Mouse (Mus musculus) limb, embryonic 11.5 days (tissue): ENCODE measurements around the gene Acot10. TPM values are rescaled to one million over a fixed set of nuclear protein-coding genes. Genes with fewer than 3 reads are reported as not detected.
"Not testable (repeated sequence)": the region's sequence is repeated elsewhere in the genome, so short reads cannot be mapped to it uniquely, and the experiment has no call there.

Experiments used
- ATAC-seq: fragments of 200-750 bp; cut with Nextera tagmentation; 2 replicates; pipeline ENCODE4 v1.8.0; 2017; ENCODE audit warnings: low read depth; ENCODE audit not compliant: insufficient number of reproducible peaks, low FRiP score, low TSS enrichment
- DNase-seq: peaks from one replicate; pipeline ENCODE4 v3.0.0-alpha.2; 2015; ENCODE audit warnings: low spot score
- H3K27ac ChIP-seq: fragments of 300-500 bp; sonication (generic); replicated peaks from 2 replicates; pipeline ENCODE4 v1.5.1; 2014; ENCODE audit warnings: low read depth, mild to moderate bottlenecking, low read length
- H3K27me3 ChIP-seq: fragments of 300-500 bp; sonication (generic); 2 replicates; pipeline ENCODE4 v1.6.1; 2014; ENCODE audit warnings: mild to moderate bottlenecking, low read length, mixed read lengths; ENCODE audit not compliant: control insufficient read depth, insufficient read depth
- H3K36me3 ChIP-seq: fragments of 300-500 bp; sonication (generic); 2 replicates; pipeline ENCODE4 v1.6.1; 2014; ENCODE audit warnings: mild to moderate bottlenecking, low read length, moderate library complexity, mixed read lengths; ENCODE audit not compliant: control insufficient read depth, insufficient read depth
- H3K4me1 ChIP-seq: fragments of 300-500 bp; sonication (generic); 2 replicates; pipeline ENCODE4 v1.6.1; 2014; ENCODE audit warnings: low read length, mixed read lengths; ENCODE audit not compliant: control insufficient read depth, insufficient read depth
- H3K4me2 ChIP-seq: fragments of 300-500 bp; sonication (generic); 2 replicates; pipeline ENCODE4 v1.6.1; 2014; ENCODE audit warnings: low read depth, mild to moderate bottlenecking, moderate library complexity; ENCODE audit not compliant: severe bottlenecking
- H3K4me3 ChIP-seq: fragments of 300-500 bp; sonication (generic); 2 replicates; pipeline ENCODE4 v1.5.1; 2014; ENCODE audit warnings: low read depth, low read length
- H3K9ac ChIP-seq: fragments of 300-500 bp; sonication (generic); 2 replicates; pipeline ENCODE4 v1.6.1; 2014; ENCODE audit warnings: mild to moderate bottlenecking, low read length
- H3K9me3 ChIP-seq: fragments of 300-500 bp; sonication (generic); 2 replicates; pipeline ENCODE4 v1.6.1; 2016; ENCODE audit warnings: low read length; ENCODE audit not compliant: control insufficient read depth
- WGBS: fragments of 180-500 bp; shearing (Covaris S2); extraction: QIAGEN DNeasy Blood & Tissue Kit; methylation state at CpG from one replicate; pipeline ENCODE4 v1.1.7; 2014; 5-methylcytosine and 5-hydroxymethylcytosine counted together
- polyA plus RNA-seq: library from polyadenylated mRNA; unstranded; fragments of >200 nt; fragmentation: Nextera tagmentation; extraction: Ambion mirVana; gene quantifications from 2 replicates; pipeline ENCODE4 v1.2.1, GENCODE M21; 2014

Gene Acot10
- polyA plus RNA-seq, result not detected in 2 replicates

GRCm38 (mm10) chr15:20666650-20667049, at the start of gene Acot10:
Acot10 (minus strand) TSS chr15:20666750.
- no peaks in the 10 kb centered on the region for H3K27me3 ChIP-seq
- no peak within 1 kb of the TSS for H3K27ac ChIP-seq
- H3K4me2 ChIP-seq, result no peak within 1 kb of the TSS
- no peaks in the 10 kb centered on the region for H3K9me3 ChIP-seq
- WGBS, result 91% methylated on average over 10 of the region's 10 CpGs
- H3K9ac ChIP-seq, result no peak within 1 kb of the TSS
- H3K36me3 ChIP-seq, result no peaks in the 10 kb centered on the region
- DNase-seq, result no peak
- H3K4me3 ChIP-seq, result no peak within 1 kb of the TSS
- no peak for ATAC-seq
- H3K4me1 ChIP-seq, result no peaks in the 10 kb centered on the region

DNA sequence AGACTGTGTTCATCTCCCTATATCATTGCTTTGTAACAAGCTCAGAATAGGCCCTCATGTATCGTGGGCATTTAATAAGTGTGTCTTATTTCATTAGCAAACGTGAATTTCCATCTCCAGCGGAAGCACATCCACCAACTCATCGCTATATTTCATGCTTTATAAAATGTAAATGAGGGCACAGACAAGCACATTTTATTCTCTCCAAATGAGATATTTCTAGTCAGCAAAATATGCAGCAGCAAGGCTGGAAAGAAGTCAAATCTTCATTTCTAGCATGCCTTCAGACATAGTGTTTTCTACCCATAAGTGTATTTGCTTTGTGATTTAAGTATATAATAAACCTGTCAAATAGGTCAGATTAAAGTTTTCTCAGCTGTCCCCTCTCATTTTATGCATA, 45.3 kb upstream of the Acot10 start:
- DNase-seq, result no peak
- no peak overlapping the region for H3K27ac ChIP-seq
- no peak overlapping the region for H3K4me3 ChIP-seq
- no peaks in the 10 kb centered on the region for H3K27me3 ChIP-seq
- H3K9ac ChIP-seq, result no peak overlapping the region
- ATAC-seq, result no peak
- H3K4me1 ChIP-seq, result no peaks in the 10 kb centered on the region
- no peaks in the 10 kb centered on the region for H3K9me3 ChIP-seq
- WGBS, result 89% methylated on average over 4 of the region's 4 CpGs
- no peak overlapping the region for H3K4me2 ChIP-seq
- H3K36me3 ChIP-seq, result no peaks in the 10 kb centered on the region

DNA sequence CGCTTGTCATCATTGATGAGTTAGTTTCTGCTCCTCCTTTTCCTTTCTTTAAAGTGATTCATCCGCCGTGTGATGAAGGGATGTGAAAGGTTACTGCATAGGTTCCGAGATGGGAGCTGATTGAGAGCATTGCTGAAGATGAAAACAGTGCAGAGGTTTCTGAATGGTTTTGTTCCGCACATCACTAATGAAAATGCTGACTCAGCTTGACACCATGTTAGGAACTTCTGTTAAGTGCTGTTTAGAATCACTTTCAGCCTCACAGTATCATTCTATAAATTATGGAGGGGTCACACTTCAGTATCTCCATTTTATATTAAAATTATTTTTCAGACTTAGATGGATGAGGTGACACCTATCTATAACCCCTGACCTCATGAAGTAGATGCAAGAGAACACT, 29.7 kb upstream of the Acot10 start:
- 88% methylated on average over 5 of the region's 5 CpGs for WGBS
- DNase-seq, result no peak
- H3K27me3 ChIP-seq, result no peaks in the 10 kb centered on the region
- H3K4me2 ChIP-seq, result no peak overlapping the region
- no peak overlapping the region for H3K9ac ChIP-seq
- H3K36me3 ChIP-seq, result no peaks in the 10 kb centered on the region
- no peaks in the 10 kb centered on the region for H3K9me3 ChIP-seq
- H3K27ac ChIP-seq, result no peak overlapping the region
- no peak for ATAC-seq
- H3K4me1 ChIP-seq, result no peaks in the 10 kb centered on the region
- no peak overlapping the region for H3K4me3 ChIP-seq

DNA sequence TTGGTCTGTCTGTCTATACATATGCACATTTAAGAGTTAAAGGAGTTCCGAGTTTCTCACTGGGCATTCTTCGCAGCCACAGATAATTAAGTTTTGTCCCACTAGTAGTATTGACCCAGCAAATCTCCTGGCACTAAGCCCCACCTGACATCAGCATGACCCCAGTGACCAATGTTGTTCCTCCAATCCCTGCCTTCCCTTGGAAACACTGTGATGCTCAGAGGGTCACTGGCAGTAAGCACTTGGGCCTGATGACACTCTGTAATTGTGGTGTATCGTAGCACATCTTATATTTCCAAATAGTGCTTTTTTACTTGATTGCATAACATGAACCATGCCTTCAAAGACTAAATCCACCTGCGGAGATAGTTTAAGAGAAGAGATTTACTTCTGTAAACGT, 17.6 kb upstream of the Acot10 start:
- no peaks in the 10 kb centered on the region for H3K4me1 ChIP-seq
- H3K27me3 ChIP-seq, result no peaks in the 10 kb centered on the region
- DNase-seq (no peak), ATAC-seq (no peak)
- 83% methylated on average over 5 of the region's 5 CpGs for WGBS
- no peaks in the 10 kb centered on the region for H3K9me3 ChIP-seq
- H3K27ac ChIP-seq, result no peak overlapping the region
- H3K9ac ChIP-seq, result no peak overlapping the region
- no peak overlapping the region for H3K4me2 ChIP-seq
- H3K4me3 ChIP-seq, result no peak overlapping the region
- H3K36me3 ChIP-seq, result no peaks in the 10 kb centered on the region

GRCm38 (mm10) chr15:20682719-20683118, 16.2 kb upstream of the Acot10 start:
- Histone ChIP-seq H3K36me3 (no peaks in the 10 kb centered on the region), H3K4me1 (no peaks in the 10 kb centered on the region), H3K27me3 (no peaks in the 10 kb centered on the region), H3K4me3 (no peak overlapping the region), H3K27ac (no peak overlapping the region), H3K9me3 (no peaks in the 10 kb centered on the region), H3K9ac (no peak overlapping the region), H3K4me2 (no peak overlapping the region)
- ATAC-seq (no peak), DNase-seq (no peak)
- 80% methylated on average over 2 of the region's 2 CpGs for WGBS

GRCm38 (mm10) chr15:20669507-20669906, 3.0 kb upstream of the Acot10 start:
- not testable (repeated sequence) for H3K27ac ChIP-seq, H3K4me2 ChIP-seq, H3K36me3 ChIP-seq, H3K4me1 ChIP-seq, H3K27me3 ChIP-seq, H3K4me3 ChIP-seq, H3K9me3 ChIP-seq, ATAC-seq, H3K9ac ChIP-seq, DNase-seq
- WGBS, result 76% methylated on average over 2 of the region's 2 CpGs

GRCm38 (mm10) chr15:20667989-20668388, 1.4 kb upstream of the Acot10 start:
- ATAC-seq, result no peak

DNA sequence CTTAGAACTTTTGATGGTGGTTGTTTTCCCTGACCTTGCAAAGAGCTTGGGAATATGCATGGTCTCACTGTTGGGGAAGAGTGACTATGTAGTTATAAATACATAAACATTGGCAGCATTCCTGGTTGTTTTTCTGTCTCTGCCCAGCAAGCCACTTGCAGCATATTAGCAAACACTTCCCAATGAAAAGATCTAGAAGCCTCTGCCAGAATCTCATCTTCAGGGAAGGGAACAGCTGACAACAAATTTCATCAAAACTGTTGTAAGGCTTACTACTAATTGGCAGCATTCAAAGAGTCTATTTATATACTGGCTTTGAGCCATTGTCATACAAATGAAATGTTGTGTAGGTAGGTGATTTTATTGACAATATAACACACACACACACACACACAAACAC, 800 bp upstream of the Acot10 start:
- no peak overlapping the region for H3K27ac ChIP-seq
- no peak overlapping the region for H3K9ac ChIP-seq
- H3K4me3 ChIP-seq, result no peak overlapping the region
- ATAC-seq, result no peak
- H3K4me2 ChIP-seq, result no peak overlapping the region
- H3K4me1 ChIP-seq, result no peaks in the 10 kb centered on the region
- H3K36me3 ChIP-seq, result no peaks in the 10 kb centered on the region
- DNase-seq, result no peak
- H3K9me3 ChIP-seq, result no peaks in the 10 kb centered on the region
- H3K27me3 ChIP-seq, result no peaks in the 10 kb centered on the region

More at GRCm38 (mm10) chr15:20667989-20668388, 1.4 kb upstream of the Acot10 start:
- no peak for DNase-seq
- no peak overlapping the region for H3K9ac ChIP-seq
- no peaks in the 10 kb centered on the region for H3K4me1 ChIP-seq
- 73% methylated on average over 1 of the region's 1 CpGs for WGBS
- no peaks in the 10 kb centered on the region for H3K9me3 ChIP-seq
- no peak overlapping the region for H3K4me2 ChIP-seq
- no peaks in the 10 kb centered on the region for H3K27me3 ChIP-seq
- H3K36me3 ChIP-seq, result no peaks in the 10 kb centered on the region
- H3K27ac ChIP-seq, result no peak overlapping the region
- H3K4me3 ChIP-seq, result no peak overlapping the region

GRCm38 (mm10) chr15:20660221-20660620, 6.3 kb downstream of the Acot10 start:
- Histone ChIP-seq H3K36me3 (no peaks in the 10 kb centered on the region), H3K9me3 (no peaks in the 10 kb centered on the region), H3K4me1 (no peaks in the 10 kb centered on the region), H3K4me2 (no peak overlapping the region), H3K27ac (no peak overlapping the region), H3K4me3 (no peak overlapping the region), H3K27me3 (no peaks in the 10 kb centered on the region), H3K9ac (no peak overlapping the region)
- WGBS, result 75% methylated on average over 2 of the region's 2 CpGs
- ATAC-seq (no peak), DNase-seq (no peak)
